ENCODE assay signal across 8 mouse cellular contexts in the genomic region with DNA sequence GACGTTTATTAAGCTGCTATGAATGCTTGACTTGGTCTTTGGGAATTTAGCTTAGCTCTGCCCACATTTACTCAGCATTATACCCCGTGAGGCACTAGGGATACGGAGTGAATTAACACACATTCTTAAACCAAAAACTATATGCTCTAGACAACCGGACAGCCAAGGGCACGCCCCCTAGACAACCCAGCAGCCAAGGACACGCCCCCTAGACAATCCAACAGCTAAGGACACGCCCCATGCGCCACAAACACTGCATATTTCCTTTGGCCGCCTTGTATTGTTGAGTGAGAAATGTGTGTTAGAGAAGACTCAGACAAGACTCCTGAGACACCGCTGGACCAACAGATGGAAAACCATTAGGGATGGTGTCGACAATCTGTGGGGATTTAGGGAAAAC. TPM values are rescaled to one million over a fixed set of nuclear protein-coding genes. Genes with fewer than 3 reads are reported as not detected.
DNase-seq lines count a peak whose midpoint lies in the region; ATAC-seq lines count a peak whose summit lies in the region.
"Had no signal": no experiment of that assay in that cellular context is flagged by ENCODE, and none has a peak within 500 bp of the region (broad histone marks: within the 10 kb centered on the region; RNA-seq: fewer than 3 reads in every experiment).

No protein-coding gene starts in this region.

- no peaks in the 10 kb centered on the region for H3K36me3 ChIP-seq in neural tube, embryonic 11.5 days (ENCODE audit: control insufficient read depth, insufficient read depth, low read length)
- H3K36me3 ChIP-seq: embryonic facial prominence, embryonic 13.5 days had no signal

- no peaks in the 10 kb centered on the region for H3K9me3 ChIP-seq in neural tube, embryonic 11.5 days (ENCODE audit: control insufficient read depth, low read length)

- ATAC-seq in neural tube, embryonic 11.5 days (ENCODE audit: insufficient read depth, low FRiP score, low TSS enrichment) = peak; percentile 50; the same call in 1 of the 2 replicates

- no peak overlapping the region for H3K9ac ChIP-seq in neural tube, embryonic 11.5 days (ENCODE audit: low read length)
- H3K9ac ChIP-seq: embryonic facial prominence, embryonic 13.5 days had no signal

- intact Hi-C loops in heart, postnatal 10 days (cut with DNase I) = no loop called here

- 66% methylated on average over 11 of the region's 11 CpGs for WGBS in neural tube, embryonic 11.5 days

- no peaks in the 10 kb centered on the region for H3K4me1 ChIP-seq in neural tube, embryonic 11.5 days (ENCODE audit: control insufficient read depth, insufficient read depth, low read length)
- H3K4me1 ChIP-seq: embryonic facial prominence, embryonic 13.5 days had no signal

- DNase-seq in neural tube, embryonic 11.5 days (ENCODE audit: low spot score) = peak; percentile 39
- DNase-seq in neural tube, embryonic 10.5 days (ENCODE audit: extremely low spot score, low spot score) = no peak
- DNase-seq in heart, postnatal 10 days = peak; percentile 32 to 41
- DNase-seq in lung, postnatal 36 days = peak; percentile 41
- peak; percentile 87 for DNase-seq in thymus, postnatal 4 days
- DNase-seq in adrenal gland, adult 2 months = no peak
- no peak for DNase-seq in urinary bladder, postnatal 14 days (ENCODE audit: low spot score)

- no peak overlapping the region for H3K4me3 ChIP-seq in neural tube, embryonic 11.5 days (ENCODE audit: low read depth, low read length)
- H3K4me3 ChIP-seq: embryonic facial prominence, embryonic 13.5 days had no signal

- no peak overlapping the region for H3K4me2 ChIP-seq in neural tube, embryonic 11.5 days (ENCODE audit: low read depth)
- H3K4me2 ChIP-seq: embryonic facial prominence, embryonic 13.5 days had no signal

- H3K27ac ChIP-seq in neural tube, embryonic 11.5 days (ENCODE audit: low read depth, low read length) = no peak overlapping the region
- H3K27ac ChIP-seq: embryonic facial prominence, embryonic 13.5 days had no signal

- H3K27me3 ChIP-seq in neural tube, embryonic 11.5 days (ENCODE audit: control insufficient read depth, insufficient read depth, low read length) = no peaks in the 10 kb centered on the region
- H3K27me3 ChIP-seq: embryonic facial prominence, embryonic 13.5 days had no signal

RNA-seq across cellular contexts. Expression of a gene that starts 39.1 kb away (rescaled TPM):
- polyA plus RNA-seq in neural tube, embryonic 11.5 days (2014; fragmentation: Nextera tagmentation; extraction: Ambion mirVana) = 5.8 and 6.7 TPM in 2 replicates
- total RNA-seq in heart, postnatal 10 days (2021) = not detected
- 1 to 10 TPM in 1 of 2 experiments, under 1 TPM in 1; 0.72 to 1.2 TPM for total RNA-seq in adrenal gland, adult 2 months (2021)
- polyA plus RNA-seq in adrenal gland, adult 2 months (2012; rRNA removed) = 0.93 and 2.6 TPM in 2 replicates

Comparison
In these comparisons a context has a peak if more than half of its experiments do, and no peak if none do; other contexts are left out.
1. DNase-seq: peak in neural tube, embryonic 11.5 days (single experiment), heart, postnatal 10 days (2 of 2), lung, postnatal 36 days (single experiment) and thymus, postnatal 4 days (single experiment); none in neural tube, embryonic 10.5 days (single experiment), adrenal gland, adult 2 months (single experiment) and urinary bladder, postnatal 14 days (single experiment).